Mouse (Mus musculus) gastrocnemius, postnatal 36 days (tissue): Measurements from ENCODE around the gene Clec1a. TPM values are rescaled to one million over a fixed set of nuclear protein-coding genes. Genes with fewer than 3 reads are reported as not detected.

Experiments
- DNase-seq, 2 experiments: peaks; one replicate each; pipeline ENCODE4 v3.0.0; 2022
- intact Hi-C: fragments of 180-260 bp; cut with DNase I; formaldehyde crosslinking; loops from one replicate; pipeline ENCODE4 v1.15.1; 2025
- total RNA-seq, 2 experiments: library from RNA; stranded (reverse); gene quantifications; 2 replicates each; pipeline ENCODE4 v1.2.3; 2021

Clec1a gene
- total RNA-seq, 2 experiments from 2014 or later = 2.2 to 2.6 TPM

- no peak for DNase-seq
- intact Hi-C loops = loop anchor here (5.0 kb wide), 1 partner anchor 69 kb away; no protein-coding TSS in a partner anchor
These were observed 43.2 kb downstream of the Clec1a start, which contains the start of gene Clec9a for GRCm38 (mm10) chr6:129408562-129408961. Clec9a (plus strand) TSS chr6:129408862.

DNA sequence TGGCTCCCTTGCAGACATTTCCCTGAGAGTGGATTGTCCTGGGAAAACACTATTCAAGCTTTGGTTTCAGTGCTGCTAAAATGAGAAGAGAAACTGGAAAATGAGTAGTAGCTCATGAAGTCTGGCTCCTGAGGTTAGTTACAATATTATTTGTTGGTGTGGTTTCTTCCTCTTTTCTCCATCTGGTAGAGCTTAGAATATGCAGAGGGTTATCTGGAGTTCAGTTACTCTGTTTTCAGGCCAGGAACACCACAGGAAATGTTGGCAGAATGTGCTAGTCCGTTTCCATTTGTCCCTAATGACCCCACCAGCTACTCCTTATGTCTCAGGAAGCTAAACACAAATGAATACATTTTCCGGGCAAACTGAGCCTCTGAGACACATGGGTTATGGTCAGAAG, 44.5 kb downstream of the Clec1a start:
- intact Hi-C loops = loop anchor here (5.0 kb wide), 1 partner anchor 70 kb away; no protein-coding TSS in a partner anchor
- DNase-seq = no peak

- intact Hi-C loops = loop anchor here (5.0 kb wide), 1 partner anchor 71 kb away; no protein-coding TSS in a partner anchor
These were observed 45.8 kb downstream of the Clec1a start for GRCm38 (mm10) chr6:129405999-129406398.

GRCm38 (mm10) chr6:129403391-129403790, 48.4 kb downstream of the Clec1a start:
- intact Hi-C loops = no loop called here
- no peak for DNase-seq

More at GRCm38 (mm10) chr6:129405999-129406398, 45.8 kb downstream of the Clec1a start:
- no peak for DNase-seq

DNA sequence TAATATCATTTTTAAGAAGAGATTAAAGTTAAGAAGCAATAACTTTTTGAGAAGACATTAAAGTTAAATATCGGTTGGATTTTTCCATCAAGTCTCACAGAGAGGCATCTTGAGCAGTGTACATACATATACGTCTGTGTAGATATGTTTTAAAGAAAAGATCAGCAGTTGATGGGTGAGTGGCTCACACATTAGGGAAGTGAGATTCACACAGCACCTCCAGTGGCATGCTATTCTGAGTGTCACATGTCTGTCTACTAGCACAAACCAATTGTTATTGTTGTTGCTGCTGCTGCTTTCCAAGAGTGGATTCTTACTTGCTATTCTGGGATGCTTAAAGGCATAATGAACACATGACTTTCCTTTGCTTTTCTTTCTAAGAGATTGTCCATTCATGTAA, 49.4 kb downstream of the Clec1a start:
- intact Hi-C loops = no loop called here

DNA sequence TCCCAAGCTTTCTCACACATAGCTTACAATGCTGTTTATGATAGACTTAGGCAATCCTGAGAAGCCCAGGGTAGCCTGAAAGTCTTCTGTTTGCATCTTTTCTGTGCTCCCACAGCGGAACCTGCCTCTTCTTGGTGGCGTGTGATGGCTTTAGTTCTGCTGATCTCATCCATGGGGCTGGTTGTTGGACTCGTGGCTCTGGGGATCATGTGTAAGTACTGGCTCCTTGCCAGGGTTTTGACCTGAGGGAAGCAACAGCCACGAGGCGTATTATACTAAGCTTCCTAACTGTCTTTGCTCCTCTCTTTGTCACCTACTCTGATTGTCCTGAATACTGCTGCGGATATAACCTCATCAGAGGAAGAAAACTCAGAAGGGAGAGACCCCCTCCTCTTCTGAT, 51.9 kb downstream of the Clec1a start:
- intact Hi-C loops = loop anchor here (5.0 kb wide), 1 partner anchor 122 kb away; no protein-coding TSS in a partner anchor
- no peak for DNase-seq

More for the DNA sequence above, 49.4 kb downstream of the Clec1a start:
- DNase-seq = no peak

- no peak for DNase-seq
- intact Hi-C loops = loop anchor here (5.0 kb wide), 1 partner anchor 125 kb away; no protein-coding TSS in a partner anchor
These were observed 54.8 kb downstream of the Clec1a start, which contains the start of gene Clec1b for GRCm38 (mm10) chr6:129396997-129397396. Clec1b (plus strand) TSS chr6:129397297.

GRCm38 (mm10) chr6:129393732-129394131, 58.1 kb downstream of the Clec1a start:
- intact Hi-C loops = loop anchor here (5.0 kb wide), 1 partner anchor 84 kb away; no protein-coding TSS in a partner anchor

DNA sequence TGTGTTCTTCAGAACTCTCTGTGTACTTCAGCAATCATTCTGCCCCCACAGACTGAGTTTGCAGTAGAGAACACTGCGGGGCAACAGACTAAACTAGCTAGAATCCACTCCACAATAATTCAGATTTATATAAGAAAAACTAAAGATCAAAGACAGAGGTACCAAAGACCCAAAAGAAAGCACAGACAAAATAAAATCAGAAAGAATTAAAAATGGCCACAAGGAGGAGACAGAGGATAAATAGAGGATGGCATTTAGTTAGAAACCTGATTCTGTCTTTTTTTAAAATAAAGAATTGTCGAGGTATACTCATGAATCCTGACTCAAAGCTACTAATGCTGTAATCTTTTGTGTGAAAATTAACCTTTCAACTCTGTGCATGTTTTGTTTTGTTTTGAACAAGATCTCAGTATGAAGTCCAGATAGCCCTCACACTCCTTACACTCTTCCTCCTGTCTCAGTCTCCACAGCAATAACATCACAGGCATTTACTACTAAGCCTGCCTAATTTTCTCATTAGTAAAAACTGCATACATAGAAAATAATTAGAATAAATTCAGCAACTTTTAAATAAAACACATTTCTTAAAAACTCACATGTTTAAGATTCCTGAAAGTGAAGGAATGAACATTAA, 58.6 kb downstream of the Clec1a start:
- no peak for DNase-seq
- intact Hi-C loops = loop anchor here (5.0 kb wide), 1 partner anchor 84 kb away; no protein-coding TSS in a partner anchor

More at GRCm38 (mm10) chr6:129393732-129394131, 58.1 kb downstream of the Clec1a start:
- no peak for DNase-seq

DNA sequence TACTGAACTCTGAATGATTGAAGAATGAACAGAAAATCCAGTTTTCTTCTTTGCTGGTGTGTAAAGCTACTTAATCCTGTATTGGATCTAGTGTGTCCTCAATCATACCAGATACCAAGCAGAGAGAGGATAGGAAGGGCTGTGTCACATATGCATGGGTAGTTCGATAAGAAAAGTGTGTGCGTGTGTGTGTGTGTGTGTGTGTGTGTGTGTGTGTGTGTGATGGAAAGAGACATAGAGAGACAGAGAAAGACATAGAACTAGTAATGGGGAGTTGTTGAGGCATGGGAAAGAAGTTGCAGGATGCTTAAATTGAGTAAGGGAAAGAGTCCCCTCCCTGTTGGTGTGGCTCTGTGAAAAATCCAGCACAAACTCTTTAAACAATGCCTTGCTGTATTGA, 66.0 kb downstream of the Clec1a start, which contains the start of gene Clec12b:
Clec12b (minus strand) TSS at position 101 of the 400 bp plus-strand sequence.
- intact Hi-C loops = no loop called here
- no peak for DNase-seq

DNA sequence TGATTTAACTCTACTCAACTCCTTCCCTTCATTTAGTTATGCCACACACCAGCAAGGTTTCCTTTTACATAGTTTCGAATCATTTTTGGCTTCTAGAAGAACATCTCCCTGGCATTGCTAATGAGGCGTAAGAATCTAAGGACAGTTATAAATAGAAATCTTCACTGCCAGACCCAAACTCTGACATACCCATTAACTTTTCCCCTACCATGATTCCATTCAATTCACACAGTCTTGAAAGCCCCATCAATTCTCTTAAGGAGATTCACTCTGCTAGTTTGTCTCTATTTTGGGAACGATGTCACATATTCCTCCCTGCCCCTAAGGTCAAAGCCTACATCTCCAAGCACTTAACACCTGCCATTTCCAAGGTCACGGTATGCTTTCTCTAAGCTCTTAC, 66.8 kb downstream of the Clec1a start:
- intact Hi-C loops = no loop called here
- no peak for DNase-seq

DNA sequence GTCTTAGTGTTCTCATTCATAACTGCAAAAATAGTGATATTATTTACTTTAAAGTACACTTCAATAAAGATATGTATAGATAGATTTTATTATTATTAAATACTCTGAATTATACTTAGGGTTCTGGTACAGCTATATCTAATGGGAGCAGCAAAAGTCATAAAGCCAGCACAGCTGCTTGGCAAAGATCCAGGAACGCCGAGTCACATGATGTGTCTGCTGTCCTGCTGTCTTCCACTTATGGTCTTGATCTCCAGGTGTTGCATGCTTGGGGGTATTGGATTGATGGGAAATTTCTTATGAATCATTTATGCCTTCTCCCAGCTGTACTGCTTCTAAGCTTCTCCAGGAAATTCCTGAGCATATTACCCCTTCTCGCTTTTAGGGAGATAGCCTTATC, 68.3 kb downstream of the Clec1a start:
- DNase-seq = no peak
- intact Hi-C loops = no loop called here

DNA sequence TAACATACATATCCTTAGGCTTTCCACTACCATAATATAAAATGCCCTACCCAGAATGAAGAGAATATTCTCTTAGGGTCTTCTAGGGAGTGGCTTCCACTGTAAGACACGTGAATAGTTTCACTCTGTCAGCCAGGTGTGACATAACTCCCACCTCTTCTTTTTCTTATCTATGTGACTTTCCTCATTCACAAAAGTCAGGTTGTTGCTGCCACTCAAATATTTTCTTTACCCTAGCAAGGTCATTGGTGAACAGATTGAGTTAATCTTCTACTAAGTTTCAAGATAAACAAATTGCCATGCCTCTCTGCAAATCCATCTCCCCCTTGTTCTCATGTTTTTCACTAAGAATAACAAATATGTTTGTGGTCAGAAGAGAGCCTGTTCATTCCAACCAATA, 70.1 kb downstream of the Clec1a start:
- no peak for DNase-seq
- intact Hi-C loops = no loop called here

DNA sequence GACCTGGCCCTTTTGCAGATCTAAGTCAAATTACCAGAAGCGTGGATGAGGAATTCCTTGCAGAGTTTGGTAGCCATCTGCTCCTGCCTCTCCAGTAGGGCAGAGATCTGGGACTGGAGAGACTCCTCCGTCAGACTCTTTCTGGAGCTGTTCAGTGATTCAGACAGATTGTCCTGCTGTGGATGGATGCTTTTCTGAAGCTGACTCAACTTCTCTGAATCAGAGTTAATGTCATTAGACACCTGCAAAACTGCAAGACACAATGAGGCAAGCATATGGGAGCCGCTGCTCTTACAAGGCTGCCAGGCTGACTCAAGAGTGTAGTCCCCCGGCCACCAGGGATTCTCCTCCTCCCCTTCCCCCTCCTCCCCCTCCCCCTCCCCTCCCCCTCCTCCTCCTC, 71.3 kb downstream of the Clec1a start:
- no peak for DNase-seq
- intact Hi-C loops = no loop called here

DNA sequence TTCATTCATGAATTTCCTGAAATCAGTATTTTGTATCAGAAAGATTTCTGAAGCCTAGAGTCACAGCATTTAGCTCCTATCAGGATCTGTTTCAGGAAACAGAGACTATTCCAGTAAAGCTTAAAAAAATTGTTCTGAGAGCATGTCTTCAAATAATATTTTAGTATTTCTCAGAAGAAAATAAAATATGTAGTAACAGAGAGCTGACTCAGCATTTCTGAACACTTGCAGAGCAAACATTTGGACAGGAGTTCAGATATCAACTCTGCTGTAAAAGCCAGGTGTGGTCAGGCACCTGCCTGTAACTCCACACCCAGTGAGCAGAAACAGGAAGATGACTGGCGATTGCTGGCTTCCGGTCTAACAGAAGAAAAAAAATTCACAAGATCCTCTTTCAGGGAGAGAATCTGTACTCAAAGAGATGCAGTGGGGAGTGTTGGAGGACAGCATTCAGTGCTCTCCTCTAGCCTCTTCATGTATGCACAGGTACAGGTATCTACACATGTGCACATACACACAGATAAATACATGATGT, 76.8 kb downstream of the Clec1a start:
- intact Hi-C loops = no loop called here
- no peak for DNase-seq

Other genes with a start within 250 kb of the Clec1a start
- under 1 TPM in 1 of 2 experiments, not detected in 1; 0.31 TPM for gene Cd69, start 176.6 kb downstream of the Clec1a start, total RNA-seq
- not detected for gene 4922502D21Rik, start 120.2 kb downstream of the Clec1a start, total RNA-seq
- under 1 TPM; 0.20 to 0.22 TPM for gene Clec12a, start 109.3 kb downstream of the Clec1a start, total RNA-seq
- not detected for gene Clec12b, start 66.1 kb downstream of the Clec1a start, total RNA-seq
- not detected for gene Clec1b, start 54.7 kb downstream of the Clec1a start, total RNA-seq
- not detected for gene Clec9a, start 43.1 kb downstream of the Clec1a start, total RNA-seq
- gene Olr1, start 55.2 kb upstream of the Clec1a start, total RNA-seq = not detected
- not detected for gene Tmem52b, start 60.6 kb upstream of the Clec1a start, total RNA-seq
- gene Gabarapl1, start 81.2 kb upstream of the Clec1a start, total RNA-seq = 10 to 100 TPM; 38.1 to 59.3 TPM
- not detected for gene Klre1, start 125.9 kb upstream of the Clec1a start, total RNA-seq
- not detected for gene Klrd1, start 139.8 kb upstream of the Clec1a start, total RNA-seq
- gene Klrk1, start 171.9 kb upstream of the Clec1a start, total RNA-seq = not detected
- not detected for gene Klrc3, start 191.3 kb upstream of the Clec1a start, total RNA-seq
- not detected for gene Klrc2, start 208.7 kb upstream of the Clec1a start, total RNA-seq
- not detected for gene Klrc1, start 227.0 kb upstream of the Clec1a start, total RNA-seq